Mouse (Mus musculus): ENCODE data around the gene Krt83. TPM values are rescaled to one million over a fixed set of nuclear protein-coding genes. Genes with fewer than 3 reads are reported as not detected.

Krt83 gene
- polyA plus RNA-seq, 1 experiment from 2014 or later = not detected

DNA sequence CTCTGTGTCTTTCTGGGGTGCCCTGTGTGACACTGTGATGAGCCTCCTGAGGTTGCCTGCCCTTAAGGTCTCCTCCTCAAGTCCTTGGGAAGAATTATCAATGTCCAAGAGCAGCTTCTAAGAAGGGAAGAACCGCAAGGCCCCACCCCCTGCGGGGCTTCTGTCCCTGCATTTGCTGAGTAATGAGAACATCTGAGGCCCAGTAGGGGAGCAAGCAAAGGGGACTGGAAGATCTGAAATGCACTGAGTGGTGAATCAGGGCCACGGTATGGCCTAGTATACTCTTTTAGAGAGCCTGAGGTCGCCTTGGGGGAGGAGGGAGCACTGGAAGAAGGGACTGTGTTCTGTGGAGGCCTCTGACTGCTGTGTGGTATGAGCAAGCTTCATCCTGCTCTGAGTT lies 9.3 kb downstream of the Krt83 start:
- Histone ChIP-seq H3K27ac (ENCODE audit: low read depth, low read length) (no peak overlapping the region), H3K9ac (ENCODE audit: low read depth, low read length) (no peak overlapping the region), H3K4me2 (ENCODE audit: low read length) (no peak overlapping the region), H3K27me3 (replicated peaks; ENCODE audit: control insufficient read depth, insufficient read depth, low read length) (no peaks in the 10 kb centered on the region), H3K4me1 (ENCODE audit: control insufficient read depth, insufficient read depth, low read depth, low read length) (peaks cover 10% of the 10 kb centered on the region), H3K4me3 (ENCODE audit: low read length) (no peak overlapping the region), H3K36me3 (ENCODE audit: control insufficient read depth, insufficient read depth, low read length) (no peaks in the 10 kb centered on the region), H3K9me3 (ENCODE audit: control insufficient read depth, low read length) (no peaks in the 10 kb centered on the region)
- no peak for ATAC-seq
- 40% methylated on average over 4 of the region's 4 CpGs for WGBS

DNA sequence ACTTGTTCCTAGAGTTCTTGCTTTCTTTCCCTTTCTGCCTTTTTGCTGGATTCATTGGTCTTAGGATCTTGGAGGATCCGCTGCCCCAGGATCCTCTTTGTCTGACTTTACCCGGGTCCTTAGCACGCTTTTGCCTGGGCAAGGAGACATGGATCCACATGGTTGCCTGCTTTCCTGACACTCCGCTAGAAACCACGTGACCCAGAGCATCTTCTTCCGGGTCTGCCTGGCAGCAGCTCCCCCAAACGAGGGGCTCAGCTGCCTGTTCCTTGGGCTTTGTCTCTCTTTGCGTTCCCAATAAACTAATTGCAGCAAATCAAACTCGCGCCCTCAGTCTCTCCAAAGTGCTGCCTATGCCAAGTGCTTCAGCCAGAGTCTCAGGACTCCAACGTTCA lies 11.6 kb downstream of the Krt83 start:
- Histone ChIP-seq H3K27ac (ENCODE audit: low read depth, low read length) (no peak overlapping the region), H3K36me3 (ENCODE audit: control insufficient read depth, insufficient read depth, low read length) (no peaks in the 10 kb centered on the region), H3K4me2 (ENCODE audit: low read length) (peak overlapping the region; percentile 66), H3K4me1 (ENCODE audit: control insufficient read depth, insufficient read depth, low read depth, low read length) (peaks cover 10% of the 10 kb centered on the region), H3K4me3 (ENCODE audit: low read length) (peak overlapping the region; percentile 33), H3K27me3 (replicated peaks; ENCODE audit: control insufficient read depth, insufficient read depth, low read length) (no peaks in the 10 kb centered on the region), H3K9ac (ENCODE audit: low read depth, low read length) (peak overlapping the region; percentile 46; the same call in 1 of the 2 replicates), H3K9me3 (ENCODE audit: control insufficient read depth, low read length) (no peaks in the 10 kb centered on the region)
- ATAC-seq = no peak
- 31% methylated on average over 11 of the region's 11 CpGs for WGBS

DNA sequence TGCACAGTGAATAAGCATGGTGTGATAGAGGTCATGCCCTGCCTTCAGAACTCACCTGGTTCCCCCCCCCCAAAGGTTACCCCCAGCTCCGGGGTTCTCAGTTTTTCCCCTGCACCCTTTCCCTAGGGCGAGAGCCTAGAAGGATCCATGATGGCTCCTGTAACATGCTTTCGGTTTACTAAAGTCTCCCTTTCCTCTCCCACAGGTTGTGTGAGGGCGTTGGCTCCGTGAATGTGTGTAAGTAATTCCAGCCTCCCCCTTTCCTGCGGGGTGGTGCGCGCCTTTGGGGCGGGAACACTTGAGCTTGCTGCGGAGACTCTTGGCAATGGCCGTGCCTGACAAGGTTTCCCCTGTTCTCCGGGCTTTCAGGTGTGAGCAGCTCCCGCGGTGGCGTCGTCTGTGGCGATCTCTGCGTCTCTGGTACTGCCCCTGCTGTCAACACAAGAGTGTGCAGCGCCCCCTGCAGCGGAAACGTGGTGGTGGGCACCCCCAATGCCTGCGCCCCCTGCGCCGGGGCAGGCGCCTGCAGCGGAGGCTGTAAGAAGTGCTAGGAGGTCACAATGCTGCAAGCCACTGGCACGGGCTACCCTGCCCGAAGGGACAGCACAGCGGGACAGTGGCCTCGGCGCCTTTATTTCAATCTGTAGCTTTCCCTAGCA lies 12.2 kb downstream of the Krt83 start:
- 8% methylated on average over 31 of the region's 31 CpGs for WGBS
- peak overlapping the region; percentile 66 for H3K4me2 ChIP-seq (ENCODE audit: low read length)

DNA sequence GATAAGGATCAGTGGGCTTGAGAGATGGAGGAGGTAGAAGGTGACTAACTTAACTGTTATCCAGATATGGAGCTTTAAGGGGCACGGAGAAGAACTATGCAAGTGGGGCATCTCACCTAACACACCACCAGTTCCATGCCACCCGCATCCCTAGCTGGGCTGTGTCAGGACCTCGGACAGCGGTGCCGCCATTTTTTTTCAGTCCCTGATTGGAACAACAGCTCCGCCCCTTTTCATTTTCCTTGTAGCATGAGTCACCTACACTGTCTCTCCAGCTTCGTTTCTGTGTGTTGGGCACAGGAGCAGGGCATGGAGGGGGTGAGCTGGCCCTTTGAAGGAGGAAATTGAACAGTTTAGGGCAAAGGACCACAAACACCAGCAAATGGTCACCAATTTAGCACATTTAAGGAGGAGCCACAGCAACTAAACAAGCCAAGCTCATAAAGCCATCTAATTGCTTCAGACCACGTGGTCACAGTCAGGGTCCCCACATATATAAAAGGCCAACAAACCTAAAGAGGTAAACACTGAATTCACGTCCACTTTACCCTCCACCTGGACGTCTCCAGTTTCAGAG lies 18.3 kb downstream of the Krt83 start, which contains the start of gene Krt86:
TSS of gene Krt86 (plus strand) at position 527 of the 577 bp plus-strand sequence.
- Histone ChIP-seq H3K27ac (ENCODE audit: low read depth, low read length) (no peak within 1 kb of the TSS), H3K4me2 (ENCODE audit: low read length) (no peak within 1 kb of the TSS), H3K36me3 (ENCODE audit: control insufficient read depth, insufficient read depth, low read length) (no peaks in the 10 kb centered on the region), H3K9ac (ENCODE audit: low read depth, low read length) (no peak within 1 kb of the TSS), H3K4me1 (ENCODE audit: control insufficient read depth, insufficient read depth, low read depth, low read length) (no peaks in the 10 kb centered on the region), H3K9me3 (ENCODE audit: control insufficient read depth, low read length) (no peaks in the 10 kb centered on the region), H3K4me3 (ENCODE audit: low read length) (no peak within 1 kb of the TSS), H3K27me3 (replicated peaks; ENCODE audit: control insufficient read depth, insufficient read depth, low read length) (no peaks in the 10 kb centered on the region)
- WGBS = 36% methylated on average over 10 of the region's 10 CpGs
- no peak for ATAC-seq

More for the DNA sequence above, 12.2 kb downstream of the Krt83 start:
- Histone ChIP-seq H3K27me3 (replicated peaks; ENCODE audit: control insufficient read depth, insufficient read depth, low read length) (no peaks in the 10 kb centered on the region), H3K4me1 (ENCODE audit: control insufficient read depth, insufficient read depth, low read depth, low read length) (peaks cover 10% of the 10 kb centered on the region), H3K4me3 (ENCODE audit: low read length) (peak overlapping the region; percentile 33), H3K9me3 (ENCODE audit: control insufficient read depth, low read length) (no peaks in the 10 kb centered on the region), H3K36me3 (ENCODE audit: control insufficient read depth, insufficient read depth, low read length) (no peaks in the 10 kb centered on the region), H3K27ac (ENCODE audit: low read depth, low read length) (no peak overlapping the region), H3K9ac (ENCODE audit: low read depth, low read length) (peak overlapping the region; percentile 46; the same call in 1 of the 2 replicates)
- no peak for ATAC-seq

DNA sequence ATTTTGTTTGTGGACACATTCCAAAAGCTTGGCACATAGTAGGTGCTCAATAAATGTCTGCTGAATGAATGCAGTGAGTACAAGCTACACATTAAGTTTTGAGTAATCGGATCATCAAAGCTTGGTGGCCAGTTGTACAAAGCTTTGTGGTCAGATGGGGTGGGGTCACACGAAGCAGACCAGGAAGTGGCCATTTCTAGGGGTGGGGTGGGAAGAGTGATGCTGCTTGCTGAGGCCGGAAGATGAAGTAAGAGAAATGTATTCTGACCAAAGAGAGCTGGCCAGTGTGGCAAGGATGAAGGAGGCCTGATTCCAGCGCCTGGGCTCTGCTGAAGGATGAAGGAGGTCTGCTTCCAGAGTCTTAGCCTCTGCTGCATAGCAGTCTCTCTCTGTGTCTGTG lies 22.2 kb downstream of the Krt83 start:
- Histone ChIP-seq H3K9ac (ENCODE audit: low read depth, low read length) (no peak overlapping the region), H3K27ac (ENCODE audit: low read depth, low read length) (no peak overlapping the region), H3K9me3 (ENCODE audit: control insufficient read depth, low read length) (no peaks in the 10 kb centered on the region), H3K36me3 (ENCODE audit: control insufficient read depth, insufficient read depth, low read length) (no peaks in the 10 kb centered on the region), H3K4me1 (ENCODE audit: control insufficient read depth, insufficient read depth, low read depth, low read length) (no peaks in the 10 kb centered on the region), H3K4me3 (ENCODE audit: low read length) (no peak overlapping the region), H3K27me3 (replicated peaks; ENCODE audit: control insufficient read depth, insufficient read depth, low read length) (no peaks in the 10 kb centered on the region), H3K4me2 (ENCODE audit: low read length) (no peak overlapping the region)
- no peak for ATAC-seq
- 92% methylated on average over 4 of the region's 4 CpGs for WGBS

DNA sequence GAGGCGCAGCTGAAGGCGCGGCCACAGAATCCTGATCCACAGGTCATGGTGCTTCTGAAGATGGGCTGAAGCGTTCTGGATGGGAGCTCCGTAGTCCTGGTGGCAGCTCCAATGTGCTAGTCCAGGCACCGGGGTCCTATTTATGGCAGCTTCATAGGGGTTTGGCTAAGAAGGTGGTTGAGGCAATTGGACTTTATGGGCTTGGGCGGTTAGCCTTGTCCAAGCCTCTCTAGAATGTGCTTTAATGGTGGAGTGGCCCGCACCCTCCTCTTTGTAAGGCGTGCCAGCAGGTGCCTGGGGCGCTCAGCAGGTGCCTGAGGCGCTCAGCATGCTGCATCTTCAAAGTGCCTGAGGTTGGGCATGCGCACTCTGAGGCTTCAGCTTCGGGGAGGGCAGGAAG lies 27.7 kb downstream of the Krt83 start, which contains the start of gene Krt81:
TSS of gene Krt81 (minus strand) at position 101 of the 400 bp plus-strand sequence.
- Histone ChIP-seq H3K9ac (ENCODE audit: low read depth, low read length) (no peak within 1 kb of the TSS), H3K27ac (ENCODE audit: low read depth, low read length) (no peak within 1 kb of the TSS), H3K36me3 (ENCODE audit: control insufficient read depth, insufficient read depth, low read length) (no peaks in the 10 kb centered on the region), H3K9me3 (ENCODE audit: control insufficient read depth, low read length) (no peaks in the 10 kb centered on the region), H3K4me1 (ENCODE audit: control insufficient read depth, insufficient read depth, low read depth, low read length) (no peaks in the 10 kb centered on the region), H3K4me2 (ENCODE audit: low read length) (no peak within 1 kb of the TSS), H3K4me3 (ENCODE audit: low read length) (no peak within 1 kb of the TSS), H3K27me3 (replicated peaks; ENCODE audit: control insufficient read depth, insufficient read depth, low read length) (no peaks in the 10 kb centered on the region)
- ATAC-seq = no peak
- WGBS = 88% methylated on average over 13 of the region's 13 CpGs

DNA sequence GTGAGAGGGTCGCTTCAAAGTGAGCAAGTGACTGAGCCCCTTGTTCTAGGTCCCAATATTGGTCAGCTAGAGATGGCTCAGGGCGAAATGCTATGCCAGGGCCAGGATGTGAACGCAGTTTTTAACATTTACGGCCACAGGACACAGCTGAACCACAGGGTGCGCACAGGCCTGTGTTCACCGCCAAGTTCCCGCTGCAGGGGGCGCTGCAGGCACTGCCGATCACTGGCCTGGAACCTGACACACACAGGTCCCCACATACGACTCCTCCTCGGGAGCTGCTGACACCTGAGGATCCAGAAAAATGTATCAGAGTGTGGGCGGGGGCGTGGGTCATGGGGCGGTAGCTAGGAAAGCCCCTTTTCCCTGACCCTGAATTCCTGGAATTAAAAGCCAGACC lies 32.0 kb downstream of the Krt83 start:
- peaks cover 4% of the 10 kb centered on the region; the same call in 1 of the 2 replicates for H3K9me3 ChIP-seq (ENCODE audit: control insufficient read depth, low read length)
- no peaks in the 10 kb centered on the region for H3K36me3 ChIP-seq (ENCODE audit: control insufficient read depth, insufficient read depth, low read length)
- H3K4me3 ChIP-seq (ENCODE audit: low read length) = no peak overlapping the region
- no peak overlapping the region for H3K4me2 ChIP-seq (ENCODE audit: low read length)
- no peaks in the 10 kb centered on the region for H3K27me3 ChIP-seq (replicated peaks; ENCODE audit: control insufficient read depth, insufficient read depth, low read length)
- WGBS = 85% methylated on average over 14 of the region's 14 CpGs
- H3K27ac ChIP-seq (ENCODE audit: low read depth, low read length) = no peak overlapping the region
- ATAC-seq = no peak
- H3K4me1 ChIP-seq (ENCODE audit: control insufficient read depth, insufficient read depth, low read depth, low read length) = no peaks in the 10 kb centered on the region
- H3K9ac ChIP-seq (ENCODE audit: low read depth, low read length) = no peak overlapping the region

DNA sequence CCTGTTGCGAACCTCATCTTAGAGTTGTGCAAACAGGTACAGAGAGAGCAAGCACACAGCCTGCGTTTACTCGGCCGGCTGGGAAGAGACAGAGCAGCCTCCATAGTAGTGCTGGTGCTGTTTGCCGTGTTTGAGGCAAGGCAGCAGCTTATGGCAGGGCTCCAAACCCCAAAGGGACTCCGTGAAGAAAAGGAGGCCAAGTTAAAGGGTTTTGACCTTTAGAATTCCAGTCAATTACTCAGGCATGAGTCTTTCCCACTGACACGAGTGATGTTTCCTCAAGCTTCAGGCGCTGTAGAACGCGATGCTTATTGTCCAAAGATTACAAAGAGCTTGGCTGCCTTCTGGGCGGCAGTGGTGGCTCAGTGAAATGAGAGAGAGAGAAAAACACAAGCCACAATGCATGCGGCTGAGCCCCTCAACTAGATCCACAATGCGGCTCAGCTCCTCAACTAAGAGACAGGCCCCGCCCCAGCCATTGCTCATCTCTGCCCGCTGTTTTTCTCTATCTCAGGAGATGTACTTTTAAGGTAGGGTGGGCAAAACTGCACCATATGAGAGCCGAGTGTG lies 32.9 kb downstream of the Krt83 start:
- H3K9me3 ChIP-seq (ENCODE audit: control insufficient read depth, low read length) = peaks cover 4% of the 10 kb centered on the region; the same call in 1 of the 2 replicates
- H3K27ac ChIP-seq (ENCODE audit: low read depth, low read length) = no peak overlapping the region
- H3K4me1 ChIP-seq (ENCODE audit: control insufficient read depth, insufficient read depth, low read depth, low read length) = no peaks in the 10 kb centered on the region
- 0 out of 2 replicates have a peak overlapping the region, but pooled peaks have one; percentile 21 for H3K9ac ChIP-seq (ENCODE audit: low read depth, low read length)
- peak overlapping the region; percentile 4; the same call in 1 of the 2 replicates for H3K4me2 ChIP-seq (ENCODE audit: low read length)
- no peak overlapping the region for H3K4me3 ChIP-seq (ENCODE audit: low read length)
- 0 out of 2 replicates have a peak, but pooled peaks have one; percentile 30 for ATAC-seq
- 35% methylated on average over 16 of the region's 16 CpGs for WGBS
- H3K27me3 ChIP-seq (replicated peaks; ENCODE audit: control insufficient read depth, insufficient read depth, low read length) = no peaks in the 10 kb centered on the region
- no peaks in the 10 kb centered on the region for H3K36me3 ChIP-seq (ENCODE audit: control insufficient read depth, insufficient read depth, low read length)

DNA sequence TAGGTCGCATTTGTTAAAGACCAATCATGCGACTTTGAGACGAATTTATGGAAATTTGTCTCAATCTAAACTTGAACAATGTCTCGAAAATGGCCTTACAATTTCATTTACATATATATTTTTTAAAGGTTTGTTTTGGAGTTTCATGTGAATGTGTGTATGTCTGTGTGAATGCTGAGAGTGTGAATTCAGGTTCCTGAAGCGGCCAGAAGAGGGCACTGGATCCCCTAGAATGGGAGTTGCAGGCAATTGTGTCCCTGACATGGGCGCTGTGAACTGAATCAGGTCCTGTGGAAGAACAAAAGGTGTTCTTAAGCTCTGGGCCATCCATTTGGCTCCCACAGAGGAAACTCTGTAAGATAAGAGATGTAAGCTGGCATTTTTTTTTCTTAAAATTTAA lies 35.4 kb downstream of the Krt83 start:
- H3K4me2 ChIP-seq (ENCODE audit: low read length) = no peak overlapping the region
- H3K36me3 ChIP-seq (ENCODE audit: control insufficient read depth, insufficient read depth, low read length) = no peaks in the 10 kb centered on the region
- H3K9ac ChIP-seq (ENCODE audit: low read depth, low read length) = no peak overlapping the region
- H3K4me3 ChIP-seq (ENCODE audit: low read length) = no peak overlapping the region
- H3K27me3 ChIP-seq (replicated peaks; ENCODE audit: control insufficient read depth, insufficient read depth, low read length) = no peaks in the 10 kb centered on the region
- peaks cover 4% of the 10 kb centered on the region; the same call in 1 of the 2 replicates for H3K9me3 ChIP-seq (ENCODE audit: control insufficient read depth, low read length)
- H3K27ac ChIP-seq (ENCODE audit: low read depth, low read length) = no peak overlapping the region
- ATAC-seq = no peak
- no peaks in the 10 kb centered on the region for H3K4me1 ChIP-seq (ENCODE audit: control insufficient read depth, insufficient read depth, low read depth, low read length)
- 93% methylated on average over 6 of the region's 6 CpGs for WGBS
